Mouse (Mus musculus): ENCODE measurements around the gene Asic1.
"Not testable (repeated sequence)": the region's sequence is repeated elsewhere in the genome, so short reads cannot be mapped to it uniquely, and the experiment has no call there.

Gene Asic1

DNA sequence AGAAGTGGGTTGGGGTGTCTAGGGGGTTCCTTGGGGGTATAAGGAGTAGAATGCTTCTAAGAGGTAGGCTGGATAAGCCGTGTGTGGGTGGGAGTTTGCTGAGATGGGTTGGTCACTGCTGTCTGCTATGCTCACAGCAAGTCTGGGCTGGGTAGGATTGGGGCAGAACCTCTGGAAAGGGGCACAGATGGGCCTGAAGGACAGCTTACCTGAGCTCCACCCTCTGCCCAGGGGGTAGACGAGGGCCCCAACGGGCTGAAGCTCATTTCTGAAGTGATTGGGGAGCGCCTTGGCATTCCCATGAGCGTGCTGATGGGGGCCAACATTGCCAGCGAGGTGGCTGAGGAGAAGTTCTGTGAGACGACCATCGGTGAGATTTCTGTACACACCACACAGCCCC lies 49.7 kb downstream of the Asic1 start:
- DNase-seq (ENCODE audit: low spot score) = no peak

DNA sequence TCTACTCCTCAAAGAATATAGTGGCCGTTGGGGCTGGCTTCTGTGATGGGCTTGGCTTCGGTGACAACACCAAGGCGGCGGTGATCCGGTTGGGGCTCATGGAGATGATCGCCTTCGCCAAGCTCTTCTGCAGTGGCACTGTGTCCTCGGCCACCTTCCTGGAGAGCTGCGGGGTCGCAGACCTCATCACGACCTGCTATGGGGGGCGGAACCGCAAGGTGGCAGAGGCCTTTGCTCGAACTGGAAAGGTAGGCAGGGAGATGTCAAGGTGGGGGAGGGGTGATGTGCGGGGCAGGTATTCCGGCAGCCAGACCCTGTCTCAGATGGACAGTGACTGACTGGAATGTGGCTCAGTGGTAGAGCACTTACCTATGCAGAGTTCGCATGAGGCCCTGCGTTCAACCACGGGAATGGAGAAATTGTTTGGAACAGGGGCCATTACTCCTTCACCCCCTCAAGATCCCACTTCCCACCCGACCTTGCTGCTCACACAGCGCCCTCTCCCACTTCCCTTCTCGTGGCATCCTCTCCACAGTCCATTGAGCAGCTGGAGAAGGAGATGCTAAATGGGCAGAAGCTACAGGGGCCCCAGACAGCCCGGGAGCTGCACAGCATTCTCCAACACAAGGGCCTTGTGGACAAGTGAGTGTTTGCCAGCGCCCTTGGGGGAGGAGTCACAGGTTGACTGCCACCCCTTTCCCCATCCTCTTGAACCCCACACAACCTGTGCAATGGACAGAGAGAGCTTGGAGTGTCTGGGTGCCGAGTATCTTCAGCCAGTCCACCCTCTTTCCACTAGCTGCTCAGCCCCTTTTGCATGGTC lies 52.0 kb downstream of the Asic1 start:
- DNase-seq (ENCODE audit: low spot score) = no peak

DNA sequence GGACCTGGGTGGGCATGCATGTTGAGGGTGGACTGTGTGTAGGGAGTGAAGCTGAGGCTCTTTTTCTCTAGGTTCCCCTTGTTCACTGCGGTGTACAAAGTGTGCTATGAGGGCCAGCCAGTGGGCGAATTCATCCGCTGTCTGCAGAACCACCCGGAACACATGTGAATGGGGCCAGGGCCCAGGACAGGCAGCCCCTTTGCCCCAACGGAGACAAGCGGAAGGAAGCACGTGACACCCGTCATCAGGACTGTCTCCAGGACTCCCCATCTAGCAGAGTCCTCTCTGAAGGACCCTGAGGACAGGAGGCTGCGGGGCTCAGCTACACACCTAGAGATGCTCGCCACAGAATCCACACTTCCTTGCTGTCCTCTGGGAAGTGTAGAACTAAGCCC lies 52.9 kb downstream of the Asic1 start:
- DNase-seq (ENCODE audit: low spot score) = no peak

GRCm38 (mm10) chr15:99723515-99724291 lies 53.5 kb downstream of the Asic1 start:
- no peak for DNase-seq (ENCODE audit: low spot score)

- peak; percentile 52 for DNase-seq (ENCODE audit: low spot score)
Observed at GRCm38 (mm10) chr15:99724292-99725021, 54.3 kb downstream of the Asic1 start.

GRCm38 (mm10) chr15:99725341-99726155 lies 55.4 kb downstream of the Asic1 start, which contains the start of gene Cox14:
Gene Cox14 (plus strand): TSS chr15:99725618.
- DNase-seq (ENCODE audit: low spot score) = peak; percentile 98

DNA sequence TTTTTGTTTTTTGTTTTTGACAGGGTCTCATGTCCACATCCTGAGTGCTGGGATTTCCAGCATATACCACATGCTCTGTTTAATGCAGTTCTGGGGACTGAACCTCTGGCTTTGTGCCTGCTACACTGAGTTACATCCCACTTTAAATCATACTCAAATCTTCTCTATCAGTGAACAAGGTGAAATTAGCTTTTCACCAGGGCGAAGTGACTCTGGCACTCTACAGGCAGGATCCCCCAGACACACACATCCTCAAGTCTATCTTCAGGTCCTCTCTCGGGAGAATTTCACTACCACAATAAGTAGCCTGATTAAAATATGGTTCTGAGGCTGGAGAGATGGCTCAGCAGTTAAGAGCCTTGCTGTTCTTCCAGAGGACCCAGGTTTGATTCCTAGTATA lies 56.4 kb downstream of the Asic1 start:
- no peak for DNase-seq (ENCODE audit: low spot score)

DNA sequence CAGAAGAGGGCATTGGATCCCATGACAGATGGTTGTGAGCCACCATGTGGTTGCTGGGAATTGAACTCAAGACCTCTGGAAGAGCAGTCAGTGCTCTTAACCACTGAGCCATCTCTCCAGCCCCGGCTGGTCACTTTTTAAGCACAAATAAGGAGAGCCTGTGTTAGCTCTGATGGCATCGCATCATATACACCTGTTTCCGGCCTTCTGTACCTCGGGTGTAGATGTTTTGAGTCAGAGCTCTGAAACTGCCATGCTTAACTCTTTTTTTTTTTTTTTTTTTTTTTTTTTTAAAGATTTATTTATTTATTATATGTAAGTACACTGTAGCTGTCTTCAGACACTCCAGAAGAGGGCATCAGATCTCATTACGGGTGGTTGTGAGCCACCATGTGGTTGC lies 56.9 kb downstream of the Asic1 start:
- DNase-seq (ENCODE audit: low spot score) = not testable (repeated sequence)

DNA sequence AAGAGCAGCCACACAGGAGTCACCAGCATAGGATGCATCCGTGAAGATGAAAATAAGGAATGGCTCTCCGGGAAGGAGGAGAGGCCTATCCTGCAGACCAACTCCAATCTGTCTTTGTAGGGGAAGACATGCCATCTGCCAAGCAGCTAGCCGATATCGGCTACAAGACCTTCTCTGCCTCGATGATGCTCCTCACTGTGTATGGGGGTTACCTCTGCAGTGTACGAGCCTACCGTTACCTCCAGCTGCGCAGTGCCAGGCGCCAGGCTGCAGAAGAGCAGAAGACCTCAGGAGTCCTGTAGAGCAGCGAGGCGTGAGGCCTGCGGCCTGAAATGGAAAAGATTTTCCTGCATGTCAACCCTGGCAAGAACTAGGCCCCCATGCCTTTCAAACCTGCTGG lies 57.4 kb downstream of the Asic1 start:
- no peak for DNase-seq (ENCODE audit: low spot score)

GRCm38 (mm10) chr15:99728211-99728610 lies 58.0 kb downstream of the Asic1 start:
- no peak for DNase-seq (ENCODE audit: low spot score)

- DNase-seq (ENCODE audit: low spot score) = no peak
Observed at GRCm38 (mm10) chr15:99729056-99729783, 59.1 kb downstream of the Asic1 start.

- DNase-seq (ENCODE audit: low spot score) = no peak
Observed at GRCm38 (mm10) chr15:99731167-99731566, 61.0 kb downstream of the Asic1 start.

DNA sequence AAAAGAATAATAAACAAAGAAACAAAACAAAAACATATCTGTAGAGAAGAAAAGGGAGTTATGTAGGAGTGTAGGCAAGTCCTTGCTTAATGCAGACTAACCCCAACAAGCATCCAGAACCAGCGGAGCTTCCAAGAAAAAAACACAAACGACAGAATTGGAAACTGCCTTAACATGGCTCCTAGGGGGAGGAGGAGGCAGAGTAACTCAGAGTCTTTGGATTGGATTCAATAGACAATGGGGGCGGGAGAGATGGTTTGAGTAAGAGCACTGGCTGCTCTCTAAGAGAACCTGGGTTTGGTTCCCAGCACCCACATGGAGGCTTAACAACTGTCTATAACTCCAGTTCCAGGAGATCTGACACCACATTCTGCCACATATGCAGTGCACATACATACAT lies 61.5 kb downstream of the Asic1 start:
- DNase-seq (ENCODE audit: low spot score) = no peak

DNA sequence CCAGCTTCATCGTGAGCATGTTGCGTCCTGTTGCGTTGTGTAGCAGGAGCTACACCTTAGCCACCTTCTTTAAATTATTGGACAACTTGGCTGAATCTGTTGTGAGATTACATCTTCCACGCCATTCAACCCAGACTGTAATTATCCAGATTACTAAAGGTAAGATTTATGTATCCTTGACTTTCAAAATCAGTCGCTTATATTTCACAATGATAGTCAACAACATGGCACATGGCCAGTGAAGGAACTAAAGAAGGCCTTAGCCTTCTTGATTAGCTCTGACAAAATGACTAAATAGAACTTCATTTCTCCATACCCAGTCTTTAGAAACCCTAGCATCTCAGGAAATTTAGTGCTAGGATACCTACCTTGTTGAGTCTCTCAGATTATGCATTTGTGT lies 63.0 kb downstream of the Asic1 start:
- DNase-seq (ENCODE audit: low spot score) = no peak

DNA sequence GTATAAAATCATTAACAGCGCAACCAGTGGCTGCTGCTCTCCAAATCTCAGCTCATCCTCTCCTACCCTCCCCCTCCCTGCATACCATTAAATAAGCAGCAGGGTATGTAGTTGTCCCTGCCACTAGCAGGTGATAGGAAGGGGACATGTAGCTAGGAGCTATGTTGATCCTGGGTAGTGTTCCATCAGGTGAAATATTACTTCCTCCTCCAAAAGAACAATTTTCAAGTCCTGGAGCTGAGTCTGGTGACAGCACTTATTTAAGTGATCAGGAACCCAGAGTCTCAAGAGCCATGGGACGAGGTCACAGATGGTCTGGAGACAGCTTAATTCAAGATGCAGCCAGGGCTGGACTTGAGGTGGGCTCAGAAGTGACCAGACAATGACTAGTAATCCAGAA lies 65.5 kb downstream of the Asic1 start:
- no peak for DNase-seq (ENCODE audit: low spot score)

- no peak for DNase-seq (ENCODE audit: low spot score)
Observed at GRCm38 (mm10) chr15:99736675-99737074, 66.5 kb downstream of the Asic1 start.

DNA sequence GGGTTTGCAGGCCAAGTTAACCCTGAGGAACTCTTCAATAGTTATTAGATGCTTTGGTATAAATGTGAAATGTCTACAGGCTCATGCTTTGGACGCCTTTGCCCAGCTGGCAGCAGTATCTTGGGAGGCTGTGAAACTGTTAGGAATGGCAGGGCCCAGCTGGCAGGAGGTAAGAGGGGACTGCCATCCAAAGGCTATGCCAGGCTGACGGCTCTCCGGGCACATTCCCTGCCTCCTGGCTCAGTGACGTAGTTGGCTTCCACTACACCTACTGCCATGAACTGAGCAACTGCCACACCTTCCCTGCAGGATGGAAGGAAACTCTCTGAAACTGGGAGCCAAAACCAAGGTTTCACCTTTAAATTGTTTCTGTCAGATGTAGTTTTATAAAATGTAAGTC lies 70.1 kb downstream of the Asic1 start:
- no peak for DNase-seq (ENCODE audit: low spot score)
